In genomic region chr10:11282306-11282631, GRCm38 (mm10) we compare ENCODE assay signal across 8 mouse cellular contexts. TPM values are rescaled to one million over a fixed set of nuclear protein-coding genes. Genes with fewer than 3 reads are reported as not detected.
DNase-seq lines count a peak whose midpoint lies in the region; ATAC-seq lines count a peak whose summit lies in the region.

No protein-coding gene starts in this region.

- H3K4me1 ChIP-seq in neural tube, embryonic 11.5 days (ENCODE audit: control insufficient read depth, insufficient read depth, low read length): 0 out of 2 replicates have a peak, but pooled peaks cover 3% of the 10 kb centered on the region
- H3K4me1 ChIP-seq in embryonic facial prominence, embryonic 13.5 days: 0 out of 2 replicates have a peak, but pooled peaks cover 10% of the 10 kb centered on the region
- peaks cover 3% of the 10 kb centered on the region; the same call in 1 of the 2 replicates for H3K4me1 ChIP-seq in limb, embryonic 12.5 days (replicated peaks)
- peaks cover 3% of the 10 kb centered on the region; the same call in 1 of the 2 replicates for H3K4me1 ChIP-seq in stomach, embryonic 14.5 days (ENCODE audit: control insufficient read depth, insufficient read depth, low read length)

- H3K27ac ChIP-seq in neural tube, embryonic 11.5 days (ENCODE audit: low read depth, low read length): no peak overlapping the region
- H3K27ac ChIP-seq in embryonic facial prominence, embryonic 13.5 days: peak overlapping the region; percentile 97; the same call in 1 of the 2 replicates
- H3K27ac ChIP-seq in limb, embryonic 12.5 days: peak overlapping the region; percentile 98; the same call in 1 of the 2 replicates
- H3K27ac ChIP-seq in stomach, embryonic 14.5 days (ENCODE audit: low read length): peak overlapping the region; percentile 97; the same call in 1 of the 2 replicates

- no peak for ATAC-seq in neural tube, embryonic 11.5 days (ENCODE audit: insufficient read depth, low FRiP score, low TSS enrichment)
- no peak for ATAC-seq in embryonic facial prominence, embryonic 13.5 days (ENCODE audit: insufficient number of reproducible peaks, insufficient read depth, low FRiP score, low TSS enrichment, low read depth)
- no peak for ATAC-seq in limb, embryonic 12.5 days (ENCODE audit: insufficient number of reproducible peaks, insufficient read depth, low FRiP score, low TSS enrichment, low read depth)
- ATAC-seq in stomach, embryonic 14.5 days (ENCODE audit: insufficient number of reproducible peaks, insufficient read depth, low FRiP score, low read depth): no peak

- DNase-seq in neural tube, embryonic 11.5 days (ENCODE audit: low spot score): no peak
- no peak for DNase-seq in neural tube, embryonic 10.5 days (ENCODE audit: extremely low spot score, low spot score)
- DNase-seq in natural killer cell, adult 2 months (ENCODE audit: low spot score in 2 of 2): no peak
- DNase-seq in adrenal gland, postnatal 14 days: no peak
- no peak for DNase-seq in kidney, adult 8-10 months

- H3K4me3 ChIP-seq in neural tube, embryonic 11.5 days (ENCODE audit: low read depth, low read length): peak overlapping the region; percentile 93
- peak overlapping the region; percentile 89 for H3K4me3 ChIP-seq in embryonic facial prominence, embryonic 13.5 days
- H3K4me3 ChIP-seq in limb, embryonic 12.5 days (replicated peaks): peak overlapping the region; percentile 89
- H3K4me3 ChIP-seq in stomach, embryonic 14.5 days (ENCODE audit: low read depth, low read length): peak overlapping the region; percentile 88

- 3% methylated on average over 4 of the region's 4 CpGs for WGBS in neural tube, embryonic 11.5 days
- 2% methylated on average over 4 of the region's 4 CpGs for WGBS in embryonic facial prominence, embryonic 13.5 days
- WGBS in limb, embryonic 12.5 days: under 1% methylated on average over 4 of the region's 4 CpGs
- 2% methylated on average over 4 of the region's 4 CpGs for WGBS in stomach, embryonic 14.5 days

- no peaks in the 10 kb centered on the region for H3K9me3 ChIP-seq in neural tube, embryonic 11.5 days (ENCODE audit: control insufficient read depth, low read length)
- no peaks in the 10 kb centered on the region for H3K9me3 ChIP-seq in embryonic facial prominence, embryonic 13.5 days
- no peaks in the 10 kb centered on the region for H3K9me3 ChIP-seq in limb, embryonic 12.5 days
- H3K9me3 ChIP-seq in stomach, embryonic 14.5 days (ENCODE audit: control insufficient read depth, low read depth, low read length): no peaks in the 10 kb centered on the region

- H3K9ac ChIP-seq in neural tube, embryonic 11.5 days (ENCODE audit: low read length): peak overlapping the region; percentile 95
- H3K9ac ChIP-seq in embryonic facial prominence, embryonic 13.5 days: peak overlapping the region; percentile 97
- H3K9ac ChIP-seq in limb, embryonic 12.5 days (replicated peaks): peak overlapping the region; percentile 98
- peak overlapping the region; percentile 97 for H3K9ac ChIP-seq in stomach, embryonic 14.5 days (replicated peaks; ENCODE audit: low read depth, low read length)

- no peaks in the 10 kb centered on the region for H3K36me3 ChIP-seq in neural tube, embryonic 11.5 days (ENCODE audit: control insufficient read depth, insufficient read depth, low read length)
- H3K36me3 ChIP-seq in embryonic facial prominence, embryonic 13.5 days: no peaks in the 10 kb centered on the region
- peaks cover 3% of the 10 kb centered on the region; the same call in 1 of the 2 replicates for H3K36me3 ChIP-seq in limb, embryonic 12.5 days
- no peaks in the 10 kb centered on the region for H3K36me3 ChIP-seq in stomach, embryonic 14.5 days (ENCODE audit: control insufficient read depth, insufficient read depth, low read length)

- H3K4me2 ChIP-seq in neural tube, embryonic 11.5 days (ENCODE audit: low read depth): peak overlapping the region; percentile 83
- H3K4me2 ChIP-seq in embryonic facial prominence, embryonic 13.5 days: peak overlapping the region; percentile 89
- peak overlapping the region; percentile 82 for H3K4me2 ChIP-seq in limb, embryonic 12.5 days
- H3K4me2 ChIP-seq in stomach, embryonic 14.5 days (replicated peaks; ENCODE audit: low read depth, low read length): peak overlapping the region; percentile 87

- no peaks in the 10 kb centered on the region for H3K27me3 ChIP-seq in neural tube, embryonic 11.5 days (ENCODE audit: control insufficient read depth, insufficient read depth, low read length)
- no peaks in the 10 kb centered on the region for H3K27me3 ChIP-seq in embryonic facial prominence, embryonic 13.5 days
- H3K27me3 ChIP-seq in limb, embryonic 12.5 days: no peaks in the 10 kb centered on the region
- H3K27me3 ChIP-seq in stomach, embryonic 14.5 days (ENCODE audit: control insufficient read depth, insufficient read depth, low read length): no peaks in the 10 kb centered on the region

RNA-seq across cellular contexts. Expression of gene Fbxo30, which starts 1.1 kb away (rescaled TPM):
- 34.6 and 40.6 TPM in 2 replicates for polyA plus RNA-seq in neural tube, embryonic 11.5 days (2014; fragmentation: Nextera tagmentation; extraction: Ambion mirVana)
- 37.4 and 41.1 TPM in 2 replicates for polyA plus RNA-seq in embryonic facial prominence, embryonic 13.5 days (2015; fragmentation: Nextera tagmentation; extraction: Ambion mirVana)
- 55.4 and 56.8 TPM in 2 replicates for polyA plus RNA-seq in limb, embryonic 12.5 days (2016; fragmentation: Nextera tagmentation; extraction: Ambion mirVana)
- polyA plus RNA-seq in stomach, embryonic 14.5 days (2014; fragmentation: Nextera tagmentation; extraction: Ambion mirVana): 29.5 and 29.9 TPM in 2 replicates
- total RNA-seq in adrenal gland, postnatal 14 days (2021): 22.3 TPM in 2 replicates
